Mouse (Mus musculus): ENCODE results near the gene Hist1h3e.

DNA sequence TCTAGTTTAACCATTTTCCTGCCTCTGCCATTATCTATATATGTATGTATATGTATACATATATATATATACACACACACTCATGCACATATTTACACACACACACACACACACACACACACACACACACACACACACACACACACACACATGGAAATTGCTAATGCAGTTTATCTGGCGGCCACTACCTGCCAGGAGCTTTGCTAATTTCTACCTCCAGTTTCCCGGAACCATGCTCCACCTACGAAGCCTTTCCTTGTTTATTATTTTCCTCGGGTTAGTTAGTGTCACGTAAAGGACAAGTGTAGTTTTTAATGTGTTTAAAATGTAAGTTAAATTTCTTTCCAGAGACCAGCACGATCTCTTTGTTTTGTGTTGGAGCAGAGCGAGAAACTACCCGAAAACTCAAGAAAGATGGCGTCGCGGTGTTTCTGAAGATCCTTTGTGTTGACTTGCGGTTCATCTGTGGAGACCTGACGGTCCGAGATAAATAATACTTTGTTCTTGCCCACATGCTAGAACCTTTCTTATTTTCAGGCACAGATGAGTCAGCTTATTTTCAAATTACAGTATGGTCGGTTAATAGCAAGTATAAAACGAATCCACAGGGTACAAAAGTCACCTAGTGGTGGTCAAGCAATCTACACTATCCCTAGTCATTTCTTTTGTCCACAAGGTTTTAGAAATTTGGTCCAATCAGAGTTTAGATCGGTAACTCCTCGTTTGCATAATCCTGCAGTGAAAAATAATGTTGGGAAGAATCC, 712 bp upstream of the Hist1h3e start:
- TF ChIP-seq USF1 (IDR thresholded peaks at IDR 0.05; ENCODE audit: low read depth) (no peak), POLR2A (IDR thresholded peaks at IDR 0.05; ENCODE audit: insufficient read length, low read depth) (no peak)
